Mouse (Mus musculus) induced T-regulatory cell, adult 2 months (primary cell): ENCODE data around the gene Pear1.

Source experiments
- DNase-seq: peaks from one replicate; pipeline ENCODE4 v3.0.0-alpha.2; 2012; ENCODE audit warnings: low read depth

Gene Pear1

GRCm38 (mm10) chr3:87809322-87809962 lies 14.7 kb downstream of the Pear1 start:
- no peak for DNase-seq

DNA sequence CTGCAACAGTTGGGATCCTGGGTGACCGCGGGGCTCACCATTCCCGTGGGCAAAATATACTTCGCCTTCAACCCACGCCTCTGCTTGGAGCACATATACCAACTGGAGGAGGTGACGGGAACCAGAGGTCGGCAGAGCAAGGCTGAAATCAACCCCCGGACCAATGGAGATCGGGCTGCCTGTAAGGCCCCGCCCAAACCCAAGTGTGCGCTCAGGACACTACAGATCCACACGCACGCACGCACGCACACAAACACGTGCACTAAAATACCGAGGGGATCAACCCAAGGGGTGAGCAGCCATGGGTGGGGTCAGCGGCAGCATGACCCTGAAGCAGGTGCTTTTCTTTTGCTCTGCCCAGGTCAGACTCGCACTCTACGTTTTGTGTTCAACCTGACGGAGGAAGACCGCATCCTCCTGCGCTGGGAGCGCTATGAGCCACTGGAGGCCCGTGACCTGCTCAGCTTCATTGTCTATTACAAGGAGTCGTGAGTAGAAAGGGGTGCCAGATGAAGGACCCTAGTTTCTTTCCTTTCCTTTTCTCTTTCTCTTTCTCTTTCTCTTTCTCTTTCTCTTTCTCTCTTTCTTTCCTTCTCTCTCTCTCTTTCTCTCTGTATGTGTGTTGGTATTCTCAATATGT lies 19.9 kb downstream of the Pear1 start:
- DNase-seq = peak; percentile 74

- no peak for DNase-seq
Observed at GRCm38 (mm10) chr3:87801681-87802080, 22.4 kb downstream of the Pear1 start.

DNA sequence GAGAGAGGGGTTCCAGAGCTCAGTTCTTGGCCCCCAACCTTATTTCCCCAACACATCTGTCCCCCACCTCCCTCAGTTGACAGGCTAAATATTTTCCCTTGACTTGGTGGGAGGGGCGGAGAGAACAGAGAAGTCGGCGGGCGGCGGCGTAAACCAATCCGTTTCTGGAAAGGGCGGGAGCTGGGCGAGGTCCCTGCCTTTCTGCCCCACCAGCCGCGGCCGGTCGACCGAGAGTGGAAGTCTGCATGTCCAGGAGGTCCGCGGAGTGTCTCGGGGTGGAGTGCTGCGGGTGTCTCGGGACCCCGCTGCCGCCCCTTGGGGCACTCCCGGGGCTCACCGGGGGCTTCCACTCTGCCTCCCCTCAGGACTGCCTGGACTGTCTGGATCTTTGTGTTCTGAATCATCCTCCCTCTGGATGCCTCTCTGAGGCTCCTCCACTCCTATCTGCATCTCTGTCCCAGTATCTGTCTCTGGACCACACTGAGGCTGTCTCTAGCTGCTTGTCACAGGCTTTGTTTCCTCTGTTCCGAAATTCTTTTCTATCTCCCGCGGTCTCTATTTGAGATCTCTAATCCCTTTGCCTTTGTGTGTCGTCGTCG lies 27.3 kb downstream of the Pear1 start, which contains the start of gene Insrr:
TSS of gene Insrr (plus strand) at position 216 of the 599 bp plus-strand sequence.
- peak; percentile 33 for DNase-seq

GRCm38 (mm10) chr3:87795336-87796277 lies 28.5 kb downstream of the Pear1 start:
- DNase-seq = peak; percentile 82

- DNase-seq = peak; percentile 37
Observed at GRCm38 (mm10) chr3:87794922-87795325, 29.2 kb downstream of the Pear1 start, which contains the start of gene Ntrk1. Gene Ntrk1, minus strand, starts transcription at chr3:87795162.

DNA sequence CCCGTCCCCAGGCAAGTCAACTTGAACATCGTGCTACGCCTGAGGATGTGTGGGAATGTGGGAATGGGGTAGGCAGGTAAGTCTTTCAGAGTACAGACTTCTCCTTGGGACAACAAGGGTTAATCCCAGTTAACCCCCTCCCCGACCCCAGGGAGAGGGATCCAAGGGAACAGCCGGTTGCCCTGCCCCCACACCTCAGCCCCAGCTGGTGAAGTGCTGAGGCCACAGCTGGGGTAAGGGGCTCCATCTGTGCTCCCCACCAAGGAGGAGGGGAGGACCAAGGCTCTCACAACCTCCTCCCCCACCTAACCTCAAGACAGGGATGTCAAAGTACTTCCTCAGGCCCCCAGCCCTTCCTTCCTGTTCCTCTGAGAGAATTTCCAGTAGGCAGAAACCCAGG lies 34.3 kb downstream of the Pear1 start:
- no peak for DNase-seq

GRCm38 (mm10) chr3:87789248-87789647 lies 34.9 kb downstream of the Pear1 start:
- DNase-seq = no peak

DNA sequence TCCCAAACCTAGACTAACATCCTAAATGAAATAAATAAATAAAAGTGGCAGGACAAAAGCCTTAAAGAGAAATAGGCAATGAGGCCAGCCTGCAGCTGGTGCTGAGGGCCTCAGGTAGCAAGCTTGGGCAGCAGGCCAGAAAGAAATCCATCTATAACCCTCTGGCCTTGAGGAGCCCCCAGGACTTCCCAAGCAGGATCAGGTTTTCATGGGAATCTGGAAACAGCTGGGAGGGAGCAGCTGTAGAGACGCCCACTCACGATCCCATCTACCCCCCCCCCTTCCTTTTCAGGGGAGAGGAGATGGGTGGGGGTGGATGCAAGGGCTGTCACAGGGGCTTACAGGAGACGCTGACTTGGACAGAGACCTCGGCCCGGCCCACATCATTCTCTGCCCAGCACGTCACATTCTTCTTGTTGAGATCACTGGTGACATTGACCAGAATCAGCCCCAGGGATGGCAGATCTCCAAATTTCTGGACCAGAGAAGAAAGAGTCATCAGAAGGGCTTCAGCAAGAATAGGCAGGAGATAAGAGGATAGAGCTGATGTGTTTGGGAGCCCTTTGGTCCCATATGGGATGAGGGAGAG lies 38.4 kb downstream of the Pear1 start:
- DNase-seq = no peak

DNA sequence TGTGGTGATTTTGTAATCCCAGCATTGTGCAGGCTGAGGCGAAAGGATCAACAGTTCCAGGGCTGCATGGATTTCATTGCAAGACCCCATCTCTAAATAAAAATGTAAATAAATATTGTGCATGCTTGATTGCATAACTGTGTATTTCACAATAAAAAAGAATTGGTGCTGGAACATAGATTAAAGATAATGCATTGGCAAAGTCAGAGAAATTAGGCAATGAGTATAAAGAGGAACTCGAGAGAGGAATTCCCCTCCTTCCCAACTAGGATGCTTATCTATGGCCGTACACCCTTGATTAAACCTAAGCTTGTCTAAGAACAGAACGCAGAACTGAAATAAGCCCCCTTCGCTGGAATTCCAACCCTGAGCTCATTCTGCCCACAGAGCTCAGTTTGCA lies 39.0 kb downstream of the Pear1 start:
- no peak for DNase-seq

DNA sequence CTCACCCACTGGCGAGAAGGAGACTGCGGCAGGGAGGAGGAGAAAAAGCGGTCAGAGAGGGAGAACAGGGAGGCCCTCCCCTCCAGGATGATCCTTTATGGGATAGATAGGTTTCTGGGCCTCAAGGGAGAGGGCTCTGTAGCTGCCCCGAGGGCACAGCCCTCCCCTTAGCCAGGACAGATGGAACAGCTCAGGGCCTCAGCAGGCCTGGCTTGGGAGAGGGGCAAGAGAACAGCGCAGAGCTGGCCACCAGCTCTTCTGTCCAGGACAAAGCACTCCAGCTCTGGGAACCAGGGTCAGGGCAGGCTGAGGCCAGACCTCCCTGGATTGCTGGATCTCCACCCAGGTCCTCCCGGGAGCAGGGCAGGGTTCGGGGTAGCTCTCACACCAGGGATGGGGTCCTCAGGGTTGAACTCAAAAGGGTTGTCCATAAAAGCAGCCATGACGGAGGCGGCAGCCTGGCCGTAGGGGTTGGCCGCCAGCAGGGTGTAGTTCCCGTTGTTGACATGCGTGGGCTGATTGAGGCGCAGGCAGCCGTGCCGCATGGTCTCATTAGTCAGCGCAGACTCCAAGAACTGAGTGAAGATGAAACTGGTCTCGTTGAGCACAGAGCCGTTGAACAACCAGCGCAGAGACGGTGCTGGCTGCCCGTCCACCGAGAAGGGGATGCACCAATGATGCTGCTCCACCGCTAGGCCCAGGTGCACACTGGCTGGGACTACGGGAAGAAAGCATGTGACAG lies 40.7 kb downstream of the Pear1 start:
- no peak for DNase-seq

DNA sequence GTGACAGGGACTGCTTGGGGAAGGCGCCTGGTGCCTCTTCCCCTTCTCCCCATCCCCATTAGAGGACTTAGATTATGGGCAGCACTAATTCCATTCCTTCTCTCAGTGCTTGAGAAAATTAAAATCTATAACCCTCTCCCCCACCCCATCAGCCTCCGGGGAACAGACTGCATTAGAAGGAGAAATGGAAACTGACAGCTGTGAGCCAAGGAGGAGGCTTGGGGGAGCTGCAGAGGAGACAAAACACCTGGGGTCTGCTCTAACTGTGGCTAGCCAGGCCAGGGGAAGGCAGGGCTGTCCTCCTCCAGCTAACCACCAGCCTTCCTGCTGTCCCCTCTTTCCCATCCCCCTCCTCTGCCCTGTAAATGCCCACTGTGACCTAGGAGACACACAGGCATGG lies 45.0 kb downstream of the Pear1 start:
- no peak for DNase-seq

GRCm38 (mm10) chr3:87778283-87778682 lies 45.8 kb downstream of the Pear1 start:
- DNase-seq = no peak

- no peak for DNase-seq
Observed at GRCm38 (mm10) chr3:87771088-87771487, 53.0 kb downstream of the Pear1 start.

DNA sequence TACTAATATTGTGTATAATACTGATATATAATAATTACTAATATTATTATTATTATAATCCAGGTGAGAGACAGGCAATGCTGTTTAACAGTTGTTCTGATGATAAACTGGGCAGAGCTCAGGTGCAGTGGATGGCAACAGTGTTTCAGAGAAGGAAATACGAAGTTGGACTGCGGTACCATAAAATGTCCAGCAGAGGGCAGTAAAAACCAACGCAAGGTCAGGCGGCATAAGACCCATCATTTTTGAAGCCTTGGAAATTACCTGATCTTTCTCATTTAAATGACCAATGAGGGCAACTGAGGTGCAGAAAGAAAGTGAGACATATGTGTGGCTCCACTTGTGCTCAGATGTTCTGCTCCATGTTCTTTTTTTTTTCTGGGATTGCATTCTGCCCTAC lies 53.8 kb downstream of the Pear1 start:
- peak; percentile 92 for DNase-seq

- no peak for DNase-seq
Observed at GRCm38 (mm10) chr3:87769506-87769905, 54.6 kb downstream of the Pear1 start.

- peak; percentile 89 for DNase-seq
Observed at GRCm38 (mm10) chr3:87768844-87769243, 55.3 kb downstream of the Pear1 start.

- no peak for DNase-seq
Observed at GRCm38 (mm10) chr3:87768431-87768830, 55.7 kb downstream of the Pear1 start.

GRCm38 (mm10) chr3:87767764-87768163 lies 56.3 kb downstream of the Pear1 start:
- DNase-seq = peak; percentile 31

GRCm38 (mm10) chr3:87766284-87766667 lies 57.8 kb downstream of the Pear1 start:
- DNase-seq = no peak

DNA sequence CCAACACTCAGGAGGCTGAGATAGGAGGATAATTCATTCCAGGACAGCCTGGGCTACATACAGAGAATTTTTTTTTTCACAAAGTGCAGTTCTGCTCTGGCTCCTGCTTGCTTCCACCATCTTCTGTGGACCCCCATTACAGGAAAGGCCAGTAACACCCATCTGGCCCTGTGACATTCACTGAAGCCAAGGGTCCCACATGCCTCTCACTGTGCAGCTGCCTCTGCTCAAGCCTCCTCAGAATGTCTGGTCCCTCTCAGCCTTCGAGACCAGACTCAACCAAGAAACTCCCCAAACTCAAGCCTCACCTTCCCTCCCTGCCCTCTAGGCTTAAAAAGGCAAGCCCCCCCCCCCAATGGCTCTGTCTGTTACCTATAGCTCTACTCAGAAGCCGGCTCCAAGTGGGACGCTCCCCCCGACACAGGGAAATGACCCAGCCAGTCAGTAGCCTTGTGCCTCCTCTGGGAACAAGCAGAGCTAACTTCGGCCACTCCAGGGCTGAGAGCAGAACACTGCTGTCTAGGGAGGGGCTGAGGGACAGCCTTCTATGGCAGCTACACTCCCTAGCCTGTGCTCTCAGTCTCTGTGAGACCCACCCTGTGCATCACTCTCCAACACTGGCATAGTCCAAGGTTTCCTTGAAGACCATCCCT lies 58.3 kb downstream of the Pear1 start:
- peak; percentile 36 for DNase-seq
